Comparison of ENCODE assay signal across 10 mouse cellular contexts in the genomic region with DNA sequence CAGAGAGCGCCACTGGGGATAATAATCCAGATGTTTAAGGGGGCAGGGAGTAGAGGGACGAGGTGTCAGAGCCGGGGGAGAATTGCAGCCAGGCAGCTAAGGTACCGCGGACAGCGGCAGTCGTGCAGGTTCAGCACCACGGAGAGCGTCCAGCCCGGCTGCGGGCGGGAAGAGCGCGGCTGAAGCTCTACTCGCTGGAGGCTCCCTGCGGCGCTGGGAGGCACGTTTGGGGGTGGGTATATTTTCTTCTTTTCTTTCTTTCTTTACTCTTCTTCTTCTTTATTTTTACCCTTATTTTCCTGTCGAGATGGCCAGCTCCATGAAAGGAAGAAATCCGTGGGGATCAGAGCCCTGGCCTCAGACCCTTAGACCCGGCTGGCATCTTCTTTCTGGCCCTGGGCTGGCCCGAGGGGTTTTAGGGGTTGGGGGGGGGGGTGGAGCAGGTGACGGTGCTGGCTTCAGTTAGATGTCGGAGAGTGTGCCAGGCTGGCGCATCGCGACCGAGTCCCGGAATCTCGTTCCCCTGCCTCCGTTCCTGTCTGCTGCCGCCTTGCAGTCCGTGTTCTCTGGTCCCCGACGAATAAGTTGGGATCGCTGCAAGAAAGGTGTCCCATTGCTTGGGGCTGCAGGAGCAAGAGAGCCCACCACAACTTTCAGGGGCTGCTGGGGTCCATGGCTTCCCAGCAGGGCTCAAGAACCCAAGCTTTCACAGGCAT. TPM values are rescaled to one million over a fixed set of nuclear protein-coding genes. Genes with fewer than 3 reads are reported as not detected.
DNase-seq lines count a peak whose midpoint lies in the region; ATAC-seq lines count a peak whose summit lies in the region.
"Had no signal": no experiment of that assay in that cellular context is flagged by ENCODE, and none has a peak within 500 bp of the region (broad histone marks: within the 10 kb centered on the region; RNA-seq: fewer than 3 reads in every experiment).

TSS of gene Glra1 (minus strand) at position 391 of the 716 bp plus-strand sequence.

- DNase-seq in ES-CJ7 (ENCODE audit: low read depth, low spot score), result peak; percentile 80
- peak; percentile 77 for DNase-seq in adrenal gland, postnatal 25 days
- peak; percentile 91 for DNase-seq in forebrain, embryonic 11.5 days (ENCODE audit: low spot score)
- DNase-seq in heart, postnatal 25 days (ENCODE audit: low spot score), result peak; percentile 9
- DNase-seq in kidney, postnatal 4 days, result peak; percentile 88 to 90
- DNase-seq in lung, postnatal 36 days, result peak; percentile 44
- peak; percentile 30 for DNase-seq in right cerebral cortex, postnatal 25 days

- no peaks in the 10 kb centered on the region; the same call in 1 of the 2 replicates for H3K4me1 ChIP-seq in forebrain, embryonic 11.5 days (replicated peaks; ENCODE audit: control insufficient read depth, insufficient read depth, low read length)

- H3K27me3 ChIP-seq in forebrain, embryonic 11.5 days (ENCODE audit: control insufficient read depth, insufficient read depth, low read length), result peaks cover 50% of the 10 kb centered on the region

- no peaks in the 10 kb centered on the region for H3K36me3 ChIP-seq in forebrain, embryonic 11.5 days (ENCODE audit: control insufficient read depth, insufficient read depth, low read length)

- H3K4me3 ChIP-seq in forebrain, embryonic 11.5 days (ENCODE audit: low read depth, low read length), result peak within 1 kb of the TSS; percentile 24

- no peak within 1 kb of the TSS for H3K9ac ChIP-seq in forebrain, embryonic 11.5 days (ENCODE audit: low read length)

- ATAC-seq in forebrain, embryonic 11.5 days (replicated peaks; ENCODE audit: low FRiP score), result peak; percentile 61; the same call in 1 of the 2 replicates
- ATAC-seq in megakaryocyte, adult 5-6 weeks (ENCODE audit: poor library complexity, severe bottlenecking), result no peak

- intact Hi-C loops in heart, postnatal 25 days (cut with DNase I), result no loop called here

- H3K9me3 ChIP-seq in forebrain, embryonic 11.5 days (ENCODE audit: control insufficient read depth, low read length), result no peaks in the 10 kb centered on the region

- H3K27ac ChIP-seq in forebrain, embryonic 11.5 days (ENCODE audit: low read depth, low read length), result no peak within 1 kb of the TSS

- 1% methylated on average over 36 of the region's 36 CpGs for whole genome bisulfite sequencing in forebrain, embryonic 11.5 days

- H3K4me2 ChIP-seq in forebrain, embryonic 11.5 days (ENCODE audit: low read depth, low read length, severe bottlenecking), result peak within 1 kb of the TSS; percentile 43

RNA-seq across cellular contexts. Expression of gene Glra1, which starts in this region (rescaled TPM):
- total RNA-seq in adrenal gland, postnatal 25 days (2021), result not detected in 2 replicates
- polyA plus RNA-seq in forebrain, embryonic 11.5 days (2014; fragmentation: Nextera tagmentation; extraction: Ambion mirVana), result not detected in 2 replicates
- total RNA-seq in heart, postnatal 25 days (2021), result not detected
- total RNA-seq in megakaryocyte, adult 5-6 weeks (2015), result not detected in 2 replicates
- total RNA-seq in megakaryocyte, adult 5-6 weeks (2017), result not detected in 2 replicates
- polyA plus RNA-seq: heart, embryonic 14.5 days; stomach, embryonic 16.5 days had no signal

Comparison
In these comparisons a context has a peak if more than half of its experiments do, and no peak if none do; other contexts are left out.
1. Peak in DNase-seq in adrenal gland, postnatal 25 days; RNA of the gene not detected or under 1 TPM.
2. Peak in DNase-seq, ATAC-seq, H3K4me3 ChIP-seq and H3K4me2 ChIP-seq in forebrain, embryonic 11.5 days; RNA of the gene not detected or under 1 TPM.
3. Peak in DNase-seq in heart, postnatal 25 days; RNA of the gene not detected or under 1 TPM.
4. DNase-seq: peak in every context shown above with its lines; median percentile 91 in forebrain, embryonic 11.5 days; 89 in kidney, postnatal 4 days; 80 in ES-CJ7; 77 in adrenal gland, postnatal 25 days; 44 in lung, postnatal 36 days; 30 in right cerebral cortex, postnatal 25 days; 9 in heart, postnatal 25 days.